Mouse (Mus musculus): ENCODE results near the gene Smim15.

GRCm38 (mm10) chr13:108086724-108087123, 42.5 kb downstream of the Smim15 start:
- TF ChIP-seq MAFK (IDR thresholded peaks at IDR 0.05; ENCODE audit: insufficient read depth, low read depth, low read length): no peak
- no peak for TF ChIP-seq CHD2 (IDR thresholded peaks at IDR 0.05; ENCODE audit: low read depth, low read length)

Data from ES-E14 (cell line).